Mouse (Mus musculus) lung, adult 2 months (tissue): ENCODE measurements at regions not wholly inside any gene's neighbourhood (a gene's known extent, or its start where the extent isn't known, plus 50 kb on each side); places are given as distances from the start of the nearest gene placed in this dataset.

Experiments used
- CTCF ChIP-seq: fragments of 200-500 bp; IDR thresholded peaks from 2 replicates; pipeline ENCODE4 v1.5.1; 2011; ENCODE audit warnings: mild to moderate bottlenecking, low read length, control low read depth; ENCODE audit not compliant: insufficient read depth
- POLR2A ChIP-seq: fragments of 200-500 bp; IDR thresholded peaks from 2 replicates; pipeline ENCODE4 v1.6.1; 2011; ENCODE audit warnings: low read depth, mild to moderate bottlenecking, control low read depth, low read length, borderline replicate concordance; ENCODE audit errors: extremely low read depth

DNA sequence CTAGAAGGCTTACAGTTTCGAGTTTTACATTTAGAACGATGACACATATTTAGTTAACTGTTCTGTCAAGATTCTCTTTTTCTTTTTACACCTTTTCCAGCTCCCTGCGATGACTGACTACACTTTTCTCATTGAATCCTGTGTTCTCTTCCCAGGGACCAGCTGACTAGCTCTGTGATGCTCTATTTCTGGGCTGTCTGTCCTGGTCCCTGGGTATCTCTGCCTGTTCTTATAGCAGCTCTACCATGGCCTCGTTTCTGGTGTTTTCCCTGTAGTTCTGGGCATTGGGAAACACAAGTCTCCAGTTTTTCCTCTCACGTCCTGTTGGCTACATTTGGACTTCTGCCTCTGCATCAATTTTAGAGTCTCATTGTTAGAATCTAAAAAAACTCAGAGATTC lies 106.5 kb upstream of the Fam19a5 start:
- TF ChIP-seq CTCF = no peak
- no peak for TF ChIP-seq POLR2A
